Mouse (Mus musculus) MEL (cell line): ENCODE results near the gene 4930503B20Rik. TPM values are rescaled to one million over a fixed set of nuclear protein-coding genes. Genes with fewer than 3 reads are reported as not detected.

Source experiments
- DNase-seq: peaks from one replicate; pipeline ENCODE4 v3.0.0; 2011; ENCODE audit warnings: low read depth, low spot score
- H3K27ac ChIP-seq: 2 replicates; pipeline ENCODE4 v1.5.1; 2012; ENCODE audit warnings: low read depth, mild to moderate bottlenecking, control low read depth, low read length, moderate library complexity; ENCODE audit not compliant: control insufficient read depth
- H3K27me3 ChIP-seq, 2 experiments: fragments of 150-350 bp in 1 of 2; sonication (generic) in 1 of 2; 2 replicates each; pipeline ENCODE4 v1.6.1; 2012; ENCODE audit warnings: low read length in 2 of 2, mild to moderate bottlenecking in 2 of 2, improper control_type of control experiment in 1 of 2, moderate library complexity in 1 of 2; ENCODE audit not compliant: insufficient read depth in 2 of 2, control insufficient read depth in 1 of 2
- H3K36me3 ChIP-seq, 2 experiments: 2 replicates each; pipeline ENCODE4 v1.6.1; 2012 to 2014; ENCODE audit warnings: low read length in 2 of 2, improper control_type of control experiment in 1 of 2, inconsistent platforms in 1 of 2, mild to moderate bottlenecking in 1 of 2; ENCODE audit not compliant: insufficient read depth in 2 of 2, control insufficient read depth in 1 of 2
- H3K4me1 ChIP-seq, 2 experiments: fragments of 150-350 bp in 1 of 2; sonication (generic) in 1 of 2; 2 replicates each; pipeline ENCODE4 v1.6.1; 2012; ENCODE audit warnings: low read length in 2 of 2, improper control_type of control experiment in 1 of 2, mild to moderate bottlenecking in 1 of 2; ENCODE audit not compliant: insufficient read depth in 2 of 2, control insufficient read depth in 1 of 2
- H3K4me3 ChIP-seq, 2 experiments: fragments of 150-350 bp in 1 of 2; sonication (generic) in 1 of 2; 2 replicates each; pipeline ENCODE4 v1.5.1; 2012; ENCODE audit warnings: low read depth in 2 of 2, low read length in 2 of 2, mild to moderate bottlenecking in 2 of 2, moderate library complexity in 2 of 2, control low read depth in 1 of 2, improper control_type of control experiment in 1 of 2; ENCODE audit not compliant: control insufficient read depth in 1 of 2, insufficient read depth in 1 of 2
- H3K79me2 ChIP-seq: 2 replicates; pipeline ENCODE4 v1.6.1; 2012; ENCODE audit warnings: mild to moderate bottlenecking, low read length, moderate library complexity; ENCODE audit not compliant: control insufficient read depth, poor library complexity, insufficient read depth
- H3K9ac ChIP-seq: 2 replicates; pipeline ENCODE4 v1.6.1; 2012; ENCODE audit warnings: low read depth, mild to moderate bottlenecking, control low read depth, low read length, moderate library complexity; ENCODE audit not compliant: control insufficient read depth, poor library complexity, severe bottlenecking
- H3K9me3 ChIP-seq: fragments of 150-350 bp; sonication (generic); replicated peaks from 2 replicates; pipeline ENCODE4 v1.6.1; 2012; ENCODE audit warnings: mild to moderate bottlenecking, low read length, improper control_type of control experiment, moderate library complexity; ENCODE audit not compliant: insufficient read depth
- BHLHE40 ChIP-seq: IDR thresholded peaks from 2 replicates; pipeline ENCODE4 v1.6.1; 2012; ENCODE audit warnings: low read depth, mild to moderate bottlenecking, inconsistent platforms, low read length, improper control_type of control experiment, borderline replicate concordance
- CHD2 ChIP-seq: IDR thresholded peaks from 2 replicates; pipeline ENCODE4 v1.6.1; 2011; ENCODE audit warnings: low read length, improper control_type of control experiment
- EP300 ChIP-seq, 2 experiments: IDR thresholded peaks; 2 replicates each; pipeline ENCODE4 v1.6.1; 2011; ENCODE audit warnings: improper control_type of control experiment in 2 of 2, low read length in 2 of 2, low read depth in 1 of 2, mild to moderate bottlenecking in 1 of 2
- GATA1 ChIP-seq: IDR thresholded peaks from 2 replicates; pipeline ENCODE4 v1.6.1; 2011; ENCODE audit warnings: low read depth, low read length, improper control_type of control experiment
- MAX ChIP-seq: IDR thresholded peaks from 2 replicates; pipeline ENCODE4 v1.6.1; 2011; ENCODE audit warnings: low read length, improper control_type of control experiment
- MAZ ChIP-seq: IDR thresholded peaks from 2 replicates; pipeline ENCODE4 v1.6.1; 2012; ENCODE audit warnings: low read depth, mild to moderate bottlenecking, inconsistent platforms, low read length, improper control_type of control experiment
- MEF2A ChIP-seq: IDR thresholded peaks from 2 replicates; pipeline ENCODE4 v1.6.1; 2014; ENCODE audit warnings: low read depth, mild to moderate bottlenecking, inconsistent platforms, low read length, improper control_type of control experiment; ENCODE audit not compliant: poor library complexity, insufficient replicate concordance, severe bottlenecking; ENCODE audit errors: extremely low read depth
- MXI1 ChIP-seq: IDR thresholded peaks from 2 replicates; pipeline ENCODE4 v1.6.1; 2011; ENCODE audit warnings: mild to moderate bottlenecking, low read depth, low read length, improper control_type of control experiment
- MYC ChIP-seq: IDR thresholded peaks from 2 replicates; pipeline ENCODE4 v1.6.1; 2011; ENCODE audit warnings: low read depth, mild to moderate bottlenecking, low read length, improper control_type of control experiment, moderate library complexity
- NRF1 ChIP-seq: IDR thresholded peaks from 2 replicates; pipeline ENCODE4 v1.6.1; 2014; ENCODE audit warnings: low read depth, mild to moderate bottlenecking, inconsistent platforms, low read length, improper control_type of control experiment, moderate library complexity; ENCODE audit not compliant: poor library complexity, insufficient read depth, severe bottlenecking
- POLR2AphosphoS5 ChIP-seq: IDR thresholded peaks from 2 replicates; pipeline ENCODE4 v1.6.1; 2012; ENCODE audit warnings: low read depth, borderline replicate concordance, mild to moderate bottlenecking, inconsistent platforms, low read length, moderate library complexity, mixed read lengths
- RAD21 ChIP-seq: IDR thresholded peaks from 2 replicates; pipeline ENCODE4 v1.6.1; 2011; ENCODE audit warnings: mild to moderate bottlenecking, low read depth, low read length, improper control_type of control experiment
- SIN3A ChIP-seq: IDR thresholded peaks from 2 replicates; pipeline ENCODE4 v1.6.1; 2012; ENCODE audit warnings: low read length, improper control_type of control experiment, inconsistent platforms
- TAL1 ChIP-seq: IDR thresholded peaks from 2 replicates; pipeline ENCODE4 v1.6.1; 2012; ENCODE audit warnings: mild to moderate bottlenecking, inconsistent platforms, low read length, moderate library complexity, mixed read lengths
- TCF12 ChIP-seq: IDR thresholded peaks from 2 replicates; pipeline ENCODE4 v1.6.1; 2014; ENCODE audit warnings: low read depth, mild to moderate bottlenecking, inconsistent platforms, low read length, improper control_type of control experiment, moderate library complexity
- polyA plus RNA-seq, 2 experiments: library from polyadenylated mRNA; stranded (reverse) in 1 of 2; unstranded in 1 of 2; fragments of >175 nt in 1 of 2; fragments of >200 nt in 1 of 2; gene quantifications; 2 replicates each; pipeline versions ENCODE4 v1.2.1 to v1.2.4; 2012; ENCODE audit warnings: low replicate concordance in 2 of 2, low read depth in 1 of 2; ENCODE audit not compliant: insufficient read length in 2 of 2, insufficient read depth in 1 of 2, missing spikeins in 1 of 2
- total RNA-seq: library from RNA; depleted of rRNA; stranded (reverse); fragments of 300-350 nt; gene quantifications from 2 replicates; pipeline ENCODE4 v1.2.3, GENCODE M21; 2012; rRNA removed

Gene 4930503B20Rik
- total RNA-seq (0.08 TPM in 1 of 2 replicates, not detected in the other), polyA plus RNA-seq (not detected)

- Histone ChIP-seq H3K27me3 (no peaks in the 10 kb centered on the region), H3K79me2 (no peaks in the 10 kb centered on the region), H3K9me3 (no peaks in the 10 kb centered on the region), H3K36me3 (peaks cover 0 to 19% of the 10 kb centered on the region in 2 experiments; a peak in 2 of 4 replicates), H3K4me3 (no peak within 1 kb of the TSS), H3K27ac (no peak within 1 kb of the TSS), H3K4me1 (peaks cover 4 to 22% of the 10 kb centered on the region in 2 experiments), H3K9ac (no peak within 1 kb of the TSS)
- DNase-seq, result no peak
- TF ChIP-seq TCF12, result no peak
- TF ChIP-seq CHD2, result no peak
- TF ChIP-seq NRF1, result no peak
- no peak for TF ChIP-seq MYC
- no peak for TF ChIP-seq MAX
- no peak for TF ChIP-seq MAZ
Measured at GRCm38 (mm10) chr3:146651217-146651616, at the start of gene 4930503B20Rik. Gene 4930503B20Rik, minus strand, starts transcription at chr3:146651317.

DNA sequence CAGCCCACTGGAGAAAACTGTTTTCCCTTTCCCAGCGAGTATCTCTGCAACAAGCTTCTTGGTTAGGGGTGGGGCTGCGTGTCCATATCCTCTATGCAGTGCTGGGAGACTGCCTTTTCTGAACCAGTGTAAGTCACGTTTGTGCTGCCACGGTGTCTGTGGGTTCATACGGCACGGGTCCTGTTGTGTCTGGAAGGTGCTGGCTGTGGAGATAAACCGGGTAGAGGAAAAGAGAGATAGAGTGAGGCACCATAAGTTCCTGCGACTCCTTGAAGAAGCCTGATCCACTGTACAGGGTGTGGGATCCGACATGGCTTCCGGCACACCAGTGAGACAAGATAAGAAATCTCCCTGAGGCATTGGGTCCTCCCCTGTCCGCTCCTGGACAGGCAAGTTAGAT, 48.9 kb upstream of the 4930503B20Rik start:
- TF ChIP-seq EP300 (IDR thresholded peaks at IDR 0.05; ENCODE audit: low read depth in 1 of 2, low read length in 2 of 2) (peak in 1 of 2 experiments; percentile 13; a peak in 1 of 4 replicates), POLR2AphosphoS5 (no peak), BHLHE40 (peak; percentile 86), SIN3A (no peak), GATA1 (peak; percentile 25), MEF2A (no peak), MXI1 (no peak), TCF12 (peak; percentile 36; the same call in 1 of the 2 replicates)
- peaks cover 0 to 5% of the 10 kb centered on the region in 2 experiments; a peak in 1 of 4 replicates for H3K36me3 ChIP-seq
- H3K9ac ChIP-seq, result peak overlapping the region; percentile 32; the same call in 1 of the 2 replicates
- no peak overlapping the region for H3K27ac ChIP-seq
- peaks cover 0 to 9% of the 10 kb centered on the region in 2 experiments; a peak in 3 of 4 replicates for H3K4me1 ChIP-seq
- H3K9me3 ChIP-seq, result no peaks in the 10 kb centered on the region
- H3K27me3 ChIP-seq, result no peaks in the 10 kb centered on the region; a peak in 1 of 4 replicates
- DNase-seq, result peak; percentile 47
- no peaks in the 10 kb centered on the region for H3K79me2 ChIP-seq
- H3K4me3 ChIP-seq, result peak overlapping the region; percentile 36 to 49

DNA sequence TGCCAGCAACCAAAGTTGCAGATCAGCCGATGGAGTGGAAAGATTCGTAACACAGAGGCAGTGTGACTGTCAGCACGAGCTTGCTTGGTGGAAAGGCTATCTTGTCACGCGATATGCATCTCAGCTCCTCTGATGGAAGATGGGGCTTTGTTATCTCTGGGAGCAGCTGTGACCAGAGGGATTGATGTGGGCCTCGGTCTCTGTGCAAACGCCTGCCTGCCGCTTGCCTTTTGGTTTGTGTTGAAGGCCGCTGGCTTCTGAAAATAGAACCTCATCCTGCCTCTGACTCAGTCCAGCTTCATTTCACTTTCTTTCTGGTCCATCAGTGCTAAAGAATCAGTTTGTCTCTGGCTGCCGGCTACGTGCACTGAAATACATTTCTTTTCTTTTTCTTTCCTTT, 47.9 kb upstream of the 4930503B20Rik start:
- TF ChIP-seq BHLHE40 (peak; percentile 58; the same call in 1 of the 2 replicates), TCF12 (peak; percentile 52), TAL1 (peak; percentile 52), RAD21 (no peak), GATA1 (peak; percentile 69)
- no peak overlapping the region for H3K9ac ChIP-seq
- no peak overlapping the region for H3K27ac ChIP-seq
- H3K79me2 ChIP-seq, result no peaks in the 10 kb centered on the region
- no peaks in the 10 kb centered on the region for H3K9me3 ChIP-seq
- DNase-seq, result peak; percentile 40
- H3K36me3 ChIP-seq, result peaks cover 0 to 5% of the 10 kb centered on the region in 2 experiments; a peak in 1 of 4 replicates
- H3K4me3 ChIP-seq, result no peak overlapping the region; a peak in 1 of 4 replicates
- H3K27me3 ChIP-seq, result no peaks in the 10 kb centered on the region
- H3K4me1 ChIP-seq, result peaks cover 0 to 9% of the 10 kb centered on the region in 2 experiments; a peak in 3 of 4 replicates
